Mouse (Mus musculus): ENCODE data around the gene Irgm1. TPM values are rescaled to one million over a fixed set of nuclear protein-coding genes. Genes with fewer than 3 reads are reported as not detected.
"Not testable (repeated sequence)": the region's sequence is repeated elsewhere in the genome, so short reads cannot be mapped to it uniquely, and the experiment has no call there.

Irgm1 gene
- polyA plus RNA-seq, 1 experiment from 2014 or later = 4.2 TPM

DNA sequence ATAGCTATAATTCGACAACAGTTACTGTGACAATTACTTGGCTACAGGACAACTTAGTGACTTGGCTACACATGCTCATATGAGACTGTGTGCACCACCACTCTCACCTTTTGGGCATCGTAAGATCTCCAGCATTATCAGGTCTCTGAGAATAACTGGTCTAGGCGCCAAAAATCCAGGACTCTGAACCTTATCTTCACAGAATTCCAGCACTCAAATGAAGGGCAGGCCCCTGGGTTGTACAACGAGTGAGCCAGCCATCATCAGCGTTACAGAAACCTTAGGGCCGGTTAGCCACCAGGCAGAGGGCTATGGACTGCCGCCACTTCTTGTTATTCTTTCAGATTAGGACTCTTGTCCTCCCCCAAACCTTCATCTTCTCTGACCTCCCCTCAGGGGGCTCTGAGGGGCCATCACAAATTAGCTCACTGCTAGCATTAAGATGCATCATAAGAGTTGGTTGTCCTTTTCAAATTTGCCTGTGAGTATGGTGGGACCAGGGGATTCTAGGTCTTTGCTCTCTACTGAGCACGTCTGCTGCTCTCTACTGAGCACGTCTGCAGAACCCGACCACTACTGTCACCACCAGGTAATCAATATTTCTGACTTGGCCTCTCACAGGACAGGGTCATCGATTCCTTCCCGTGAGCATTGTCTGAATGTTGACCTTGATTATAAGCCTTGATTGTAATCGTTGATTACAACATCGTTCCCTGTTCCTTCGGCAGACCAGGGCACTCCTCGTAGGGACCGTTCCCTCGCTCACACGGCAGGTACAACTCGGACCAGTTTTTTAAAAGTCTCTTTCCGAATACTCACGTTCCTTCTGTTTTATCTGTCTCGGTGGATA is 18.6 kb downstream of the Irgm1 start:
- Histone ChIP-seq H3K4me1 (peaks cover 38% of the 10 kb centered on the region), H3K4me2 (peak overlapping the region; percentile 88), H3K27ac (replicated peaks) (peak overlapping the region; percentile 75), H3K4me3 (replicated peaks) (peak overlapping the region; percentile 63), H3K36me3 (no peaks in the 10 kb centered on the region), H3K27me3 (replicated peaks) (peaks cover 11% of the 10 kb centered on the region), H3K9ac (replicated peaks) (peak overlapping the region; percentile 57), H3K9me3 (replicated peaks) (no peaks in the 10 kb centered on the region)
- peak; percentile 36 for ATAC-seq (ENCODE audit: low FRiP score)
- 8% methylated on average over 23 of the region's 23 CpGs for WGBS

DNA sequence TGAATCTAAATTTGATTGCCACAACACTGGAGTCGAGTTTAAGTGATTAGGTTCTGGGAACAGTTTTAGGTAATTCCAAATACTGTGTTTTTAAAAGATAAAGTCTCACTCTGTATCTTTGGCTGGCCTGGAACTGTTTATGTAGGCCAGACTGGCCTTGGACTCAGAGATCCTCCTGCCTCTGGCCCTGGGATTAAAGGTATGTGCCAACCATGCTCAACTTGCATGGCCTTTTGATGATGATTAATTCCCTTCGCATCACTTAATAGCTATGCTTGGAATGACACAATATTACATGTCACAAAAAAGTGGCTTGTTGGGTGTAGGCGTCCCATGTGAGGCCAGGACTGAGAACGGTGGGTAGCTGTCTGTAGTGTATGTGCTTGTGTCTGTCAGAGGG is 19.3 kb downstream of the Irgm1 start:
- peak overlapping the region; percentile 88 for H3K4me2 ChIP-seq
- H3K4me3 ChIP-seq (replicated peaks) = peak overlapping the region; percentile 63
- H3K27ac ChIP-seq (replicated peaks) = no peak overlapping the region
- peaks cover 11% of the 10 kb centered on the region for H3K27me3 ChIP-seq (replicated peaks)
- peaks cover 33% of the 10 kb centered on the region for H3K4me1 ChIP-seq
- WGBS = 75% methylated on average over 4 of the region's 4 CpGs
- no peaks in the 10 kb centered on the region for H3K9me3 ChIP-seq (replicated peaks)
- H3K9ac ChIP-seq (replicated peaks) = peak overlapping the region; percentile 57; the same call in 1 of the 2 replicates
- H3K36me3 ChIP-seq = no peaks in the 10 kb centered on the region
- ATAC-seq (ENCODE audit: low FRiP score) = no peak

DNA sequence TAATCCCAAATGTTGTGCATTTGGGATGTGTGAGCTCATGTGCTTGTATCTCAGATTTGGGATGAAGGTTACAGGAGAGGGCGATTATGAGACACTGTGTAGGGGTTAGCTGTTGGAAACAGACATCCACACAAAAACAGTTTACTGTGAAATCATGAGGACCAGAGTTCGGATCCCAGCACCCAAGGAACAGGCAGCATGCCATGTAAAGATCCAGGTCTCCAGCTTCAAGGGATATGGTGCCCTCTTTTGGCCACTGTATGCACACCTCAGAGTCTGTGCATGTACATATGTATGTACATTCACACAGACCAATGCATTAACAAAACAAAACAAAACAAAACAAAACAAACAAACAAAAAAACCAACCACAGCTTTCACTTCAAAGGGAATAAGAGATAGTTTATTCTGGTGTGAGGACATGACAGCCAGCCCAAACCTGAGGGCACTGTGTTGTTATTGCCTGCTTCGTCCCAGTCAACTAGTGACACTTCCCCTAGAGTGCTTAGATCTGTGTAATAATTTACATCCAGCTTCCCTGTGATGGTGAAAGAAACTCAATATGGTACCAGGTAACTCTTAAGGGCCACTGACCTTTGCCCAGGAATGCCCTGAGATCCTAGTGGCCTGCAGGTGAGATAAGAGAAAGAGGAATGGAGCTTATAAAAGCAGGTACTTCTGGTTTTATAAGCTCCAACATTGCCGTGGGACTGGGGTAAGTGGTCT is 20.1 kb downstream of the Irgm1 start:
- no peak overlapping the region for H3K9ac ChIP-seq (replicated peaks)
- ATAC-seq (ENCODE audit: low FRiP score) = no peak
- no peak overlapping the region for H3K27ac ChIP-seq (replicated peaks)
- no peaks in the 10 kb centered on the region for H3K36me3 ChIP-seq
- WGBS = 80% methylated on average over 4 of the region's 4 CpGs
- H3K4me1 ChIP-seq = peaks cover 29% of the 10 kb centered on the region
- no peaks in the 10 kb centered on the region for H3K9me3 ChIP-seq (replicated peaks)
- no peak overlapping the region for H3K4me3 ChIP-seq (replicated peaks)
- no peak overlapping the region for H3K4me2 ChIP-seq
- H3K27me3 ChIP-seq (replicated peaks) = peaks cover 11% of the 10 kb centered on the region

DNA sequence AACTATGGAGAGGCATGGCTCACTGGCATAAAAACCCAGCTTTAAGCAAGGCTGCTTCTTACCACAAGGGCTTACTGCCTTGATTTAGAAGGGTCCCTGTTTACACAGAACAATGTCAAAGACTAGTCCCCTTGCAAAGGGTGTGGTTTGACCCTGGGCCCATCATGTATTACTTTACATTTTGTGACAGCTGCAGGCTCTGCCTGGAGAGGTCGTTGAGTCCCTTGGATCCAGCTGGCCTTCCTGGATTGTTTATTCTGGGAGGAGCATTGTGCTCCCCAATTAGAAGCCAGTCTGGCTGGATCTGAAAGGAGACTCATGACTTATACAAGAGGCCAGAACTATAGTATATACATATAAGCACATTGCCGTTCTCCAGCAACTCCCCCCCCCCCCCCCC is 21.2 kb downstream of the Irgm1 start:
- no peak for ATAC-seq (ENCODE audit: low FRiP score)
- Histone ChIP-seq H3K4me1 (peaks cover 26% of the 10 kb centered on the region), H3K27ac (replicated peaks) (no peak overlapping the region), H3K27me3 (replicated peaks) (peaks cover 11% of the 10 kb centered on the region), H3K4me2 (no peak overlapping the region), H3K9ac (replicated peaks) (no peak overlapping the region), H3K36me3 (no peaks in the 10 kb centered on the region), H3K4me3 (replicated peaks) (no peak overlapping the region), H3K9me3 (replicated peaks) (no peaks in the 10 kb centered on the region)
- WGBS = 69% methylated on average over 2 of the region's 2 CpGs

DNA sequence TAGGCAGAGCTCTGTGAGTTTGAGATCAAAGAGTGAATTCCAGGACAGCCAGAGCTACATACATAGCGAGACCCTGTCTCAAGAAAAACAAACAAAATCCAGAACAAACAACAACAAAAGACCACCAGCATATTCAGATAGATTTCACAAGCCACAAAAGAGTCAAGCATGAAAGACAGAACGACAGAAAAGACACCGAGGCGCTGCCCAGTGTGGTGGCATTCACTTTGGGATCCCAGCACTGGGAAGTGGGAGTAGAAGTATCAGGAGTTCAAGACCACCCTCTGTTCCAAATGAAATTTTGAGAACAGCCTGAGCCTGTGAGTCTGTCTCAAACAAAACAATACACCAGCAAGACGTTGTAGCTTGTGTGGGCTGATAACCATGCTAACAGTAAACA is 24.6 kb downstream of the Irgm1 start:
- WGBS = 69% methylated on average over 5 of the region's 5 CpGs

DNA sequence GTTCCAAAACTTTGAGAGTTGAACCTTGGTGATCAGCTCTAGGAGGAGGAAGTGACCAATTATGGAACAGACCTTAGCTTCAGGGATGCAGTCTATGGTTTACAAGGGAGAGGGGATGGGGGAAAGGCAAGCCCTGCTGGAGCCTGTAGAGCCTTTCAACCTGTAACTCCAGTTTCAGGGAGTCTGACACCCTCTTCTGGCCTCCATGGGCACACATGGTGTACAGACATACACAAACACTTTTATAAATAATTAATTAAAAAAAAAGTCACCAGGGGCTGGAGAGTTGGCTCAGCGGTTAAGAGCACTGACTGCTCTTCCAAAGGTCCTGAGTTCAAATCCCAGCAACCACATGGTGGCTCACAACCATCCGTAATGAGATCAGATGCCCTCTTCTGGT is 25.1 kb downstream of the Irgm1 start:
- peaks cover 11% of the 10 kb centered on the region for H3K27me3 ChIP-seq (replicated peaks)
- H3K9me3 ChIP-seq (replicated peaks); H3K4me3 ChIP-seq (replicated peaks); H3K4me1 ChIP-seq; H3K9ac ChIP-seq (replicated peaks); H3K27ac ChIP-seq (replicated peaks); H3K36me3 ChIP-seq; ATAC-seq (ENCODE audit: low FRiP score); H3K4me2 ChIP-seq: not testable (repeated sequence)
- 82% methylated on average over 2 of the region's 2 CpGs for WGBS

More for the DNA sequence above, 24.6 kb downstream of the Irgm1 start:
- Histone ChIP-seq H3K4me2 (no peak overlapping the region), H3K9ac (replicated peaks) (no peak overlapping the region), H3K27me3 (replicated peaks) (peaks cover 11% of the 10 kb centered on the region), H3K27ac (replicated peaks) (no peak overlapping the region), H3K4me1 (no peaks in the 10 kb centered on the region), H3K36me3 (no peaks in the 10 kb centered on the region), H3K9me3 (replicated peaks) (no peaks in the 10 kb centered on the region), H3K4me3 (replicated peaks) (no peak overlapping the region)
- ATAC-seq (ENCODE audit: low FRiP score) = no peak

DNA sequence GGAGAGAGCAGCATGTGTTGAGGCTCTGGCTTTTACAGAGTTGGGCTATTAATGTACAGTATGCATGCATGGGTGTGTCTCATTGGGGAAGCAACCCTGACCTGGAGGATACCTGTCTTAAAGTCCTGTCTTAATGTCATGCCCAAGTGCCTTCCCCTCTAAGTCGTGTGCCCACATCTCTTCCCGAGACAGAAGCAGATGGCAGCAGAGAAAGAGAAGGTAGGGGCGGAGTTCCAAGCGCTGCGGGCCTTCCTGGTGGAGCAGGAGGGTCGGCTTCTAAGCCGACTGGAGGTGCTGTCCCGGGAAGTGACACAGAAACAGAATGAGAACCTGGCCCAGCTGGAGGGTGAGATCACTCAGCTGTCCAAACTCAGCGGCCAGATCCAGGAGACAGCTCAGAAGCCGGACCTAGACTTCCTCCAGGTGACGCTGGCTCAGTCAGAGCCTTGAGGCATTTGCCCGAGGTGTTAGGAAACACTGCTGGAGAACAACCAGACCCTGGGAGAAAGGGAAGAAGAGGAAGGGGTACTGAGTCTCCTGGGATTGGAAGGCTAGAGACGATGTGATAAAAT is 26.2 kb downstream of the Irgm1 start:
- H3K9ac ChIP-seq (replicated peaks) = no peak overlapping the region
- no peak overlapping the region for H3K27ac ChIP-seq (replicated peaks)
- no peaks in the 10 kb centered on the region for H3K9me3 ChIP-seq (replicated peaks)
- ATAC-seq (ENCODE audit: low FRiP score) = no peak
- H3K4me1 ChIP-seq = no peaks in the 10 kb centered on the region
- no peak overlapping the region for H3K4me2 ChIP-seq
- WGBS = 40% methylated on average over 13 of the region's 13 CpGs
- H3K36me3 ChIP-seq = no peaks in the 10 kb centered on the region
- H3K27me3 ChIP-seq (replicated peaks) = peaks cover 11% of the 10 kb centered on the region
- no peak overlapping the region for H3K4me3 ChIP-seq (replicated peaks)

DNA sequence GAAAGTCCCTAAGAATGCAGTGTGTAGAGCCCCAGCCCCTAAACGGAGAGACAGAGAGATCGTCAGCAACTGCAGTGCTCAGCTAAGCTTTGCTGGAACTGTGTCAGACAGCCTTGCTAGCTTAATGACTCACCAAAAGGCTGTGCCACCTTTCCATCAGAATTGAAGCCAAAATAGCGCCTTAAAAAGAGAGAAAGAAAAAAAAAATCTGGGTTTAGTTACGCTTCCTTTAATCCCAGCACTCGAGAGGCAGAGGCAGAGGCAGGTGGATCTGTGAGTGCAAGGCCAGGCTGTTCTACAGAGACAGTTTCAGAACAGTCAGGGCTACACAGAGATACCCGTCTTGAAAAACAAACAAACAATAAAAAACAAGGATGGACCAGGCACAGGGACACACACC is 27.2 kb downstream of the Irgm1 start:
- H3K27me3 ChIP-seq (replicated peaks) = peaks cover 13% of the 10 kb centered on the region
- no peak overlapping the region for H3K27ac ChIP-seq (replicated peaks)
- H3K36me3 ChIP-seq = no peaks in the 10 kb centered on the region
- 65% methylated on average over 6 of the region's 6 CpGs for WGBS
- no peak for ATAC-seq (ENCODE audit: low FRiP score)
- no peak overlapping the region for H3K4me2 ChIP-seq
- H3K9ac ChIP-seq (replicated peaks) = no peak overlapping the region
- H3K4me3 ChIP-seq (replicated peaks) = no peak overlapping the region
- no peaks in the 10 kb centered on the region for H3K9me3 ChIP-seq (replicated peaks)
- no peaks in the 10 kb centered on the region for H3K4me1 ChIP-seq

DNA sequence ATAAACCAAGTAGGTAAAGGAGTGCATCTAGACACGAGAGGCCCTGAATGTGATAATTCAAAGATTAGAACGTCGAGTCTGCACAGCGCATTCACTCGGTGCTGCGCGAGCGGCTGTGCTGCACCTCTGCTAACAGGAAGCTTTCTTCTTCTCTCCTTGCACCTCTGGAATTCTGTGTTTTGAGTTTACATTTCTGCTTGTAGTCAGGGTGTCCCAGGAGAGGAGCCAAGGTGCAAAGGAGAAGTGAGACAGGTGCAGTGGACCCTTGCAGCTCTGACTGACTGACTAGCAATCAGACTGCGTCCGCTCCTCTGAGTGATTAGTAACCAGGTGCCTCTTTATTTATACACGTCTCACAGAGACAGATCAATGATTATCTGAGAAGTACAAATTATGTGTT is 28.3 kb downstream of the Irgm1 start:
- no peaks in the 10 kb centered on the region for H3K36me3 ChIP-seq
- WGBS = 88% methylated on average over 11 of the region's 11 CpGs
- H3K27me3 ChIP-seq (replicated peaks) = peaks cover 7% of the 10 kb centered on the region; the same call in 1 of the 2 replicates
- no peak for ATAC-seq (ENCODE audit: low FRiP score)
- no peak overlapping the region for H3K9ac ChIP-seq (replicated peaks)
- H3K27ac ChIP-seq (replicated peaks) = no peak overlapping the region
- peaks cover 6% of the 10 kb centered on the region for H3K4me1 ChIP-seq
- H3K4me3 ChIP-seq (replicated peaks) = no peak overlapping the region
- H3K9me3 ChIP-seq (replicated peaks) = no peaks in the 10 kb centered on the region
- no peak overlapping the region for H3K4me2 ChIP-seq

DNA sequence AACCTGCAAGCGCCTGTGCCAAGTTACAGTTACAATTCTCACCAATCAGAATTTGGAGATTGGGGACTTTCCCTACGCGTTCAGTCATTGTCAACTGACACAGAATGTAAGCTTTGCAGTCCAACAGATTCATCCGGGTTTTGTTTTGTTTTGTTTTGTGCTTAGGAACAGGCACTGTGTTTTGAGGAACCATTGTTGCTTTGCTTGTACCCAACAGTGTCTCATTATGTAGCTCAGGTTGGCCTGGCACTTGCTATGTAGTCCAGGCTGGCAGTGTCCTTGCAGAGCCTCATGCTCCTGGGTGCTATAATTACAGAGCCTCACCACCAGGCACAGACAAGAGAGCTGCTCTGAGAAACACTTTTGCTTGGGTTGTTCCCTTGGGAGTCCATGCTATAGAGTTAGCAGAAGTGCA is 29.1 kb downstream of the Irgm1 start:
- Histone ChIP-seq H3K27me3 (replicated peaks) (peaks cover 7% of the 10 kb centered on the region; the same call in 1 of the 2 replicates), H3K9ac (replicated peaks) (no peak overlapping the region), H3K27ac (replicated peaks) (no peak overlapping the region), H3K4me1 (peaks cover 9% of the 10 kb centered on the region), H3K36me3 (no peaks in the 10 kb centered on the region), H3K9me3 (replicated peaks) (no peaks in the 10 kb centered on the region), H3K4me2 (no peak overlapping the region), H3K4me3 (replicated peaks) (no peak overlapping the region)
- 90% methylated on average over 4 of the region's 4 CpGs for WGBS
- ATAC-seq (ENCODE audit: low FRiP score) = no peak

DNA sequence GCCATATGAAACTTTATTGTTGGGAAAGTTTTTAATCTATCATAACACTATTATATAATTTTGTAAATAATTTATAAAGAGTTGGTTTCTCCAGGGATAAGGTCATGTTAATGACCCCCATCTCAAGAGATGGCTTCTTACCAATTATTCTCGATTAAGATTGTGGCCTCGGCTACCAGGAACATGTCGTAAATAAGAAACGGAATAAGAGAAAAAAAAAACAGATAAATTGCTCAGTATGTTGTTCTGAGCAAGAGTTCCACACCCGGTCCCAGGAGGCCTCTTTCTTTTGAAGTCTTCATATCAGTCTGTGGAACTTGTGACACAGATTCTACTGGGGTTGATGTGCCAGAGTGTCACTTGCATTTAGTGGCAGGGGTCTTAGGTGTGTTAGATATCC is 30.3 kb downstream of the Irgm1 start:
- H3K27ac ChIP-seq (replicated peaks) = no peak overlapping the region
- no peak for ATAC-seq (ENCODE audit: low FRiP score)
- H3K36me3 ChIP-seq = no peaks in the 10 kb centered on the region
- peaks cover 7% of the 10 kb centered on the region; the same call in 1 of the 2 replicates for H3K27me3 ChIP-seq (replicated peaks)
- no peaks in the 10 kb centered on the region for H3K9me3 ChIP-seq (replicated peaks)
- H3K4me3 ChIP-seq (replicated peaks) = no peak overlapping the region
- no peak overlapping the region for H3K4me2 ChIP-seq
- no peak overlapping the region for H3K9ac ChIP-seq (replicated peaks)
- H3K4me1 ChIP-seq = peaks cover 15% of the 10 kb centered on the region
- 82% methylated on average over 5 of the region's 5 CpGs for WGBS

DNA sequence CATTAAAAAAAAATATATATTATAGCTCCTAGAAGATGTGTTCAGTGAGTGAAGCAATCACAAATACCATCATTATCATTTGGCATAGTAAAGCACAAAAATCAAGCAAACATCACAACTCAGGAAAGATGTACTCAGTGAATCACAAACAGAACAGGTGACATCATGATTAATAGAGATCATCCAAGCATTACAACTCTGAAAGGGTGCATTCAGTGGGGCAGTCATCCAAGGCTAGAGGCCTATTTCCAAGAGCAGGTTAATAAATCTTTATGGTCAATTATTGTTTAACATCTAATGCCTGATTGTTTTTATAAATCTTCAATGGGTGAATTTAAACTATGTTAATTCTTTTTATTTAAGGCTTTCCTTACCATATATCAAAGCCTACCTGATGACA is 30.7 kb downstream of the Irgm1 start:
- Histone ChIP-seq H3K4me3 (replicated peaks) (no peak overlapping the region), H3K27ac (replicated peaks) (no peak overlapping the region), H3K9ac (replicated peaks) (no peak overlapping the region), H3K4me1 (peaks cover 15% of the 10 kb centered on the region), H3K4me2 (no peak overlapping the region), H3K9me3 (replicated peaks) (no peaks in the 10 kb centered on the region), H3K27me3 (replicated peaks) (peaks cover 7% of the 10 kb centered on the region; the same call in 1 of the 2 replicates), H3K36me3 (no peaks in the 10 kb centered on the region)
- ATAC-seq (ENCODE audit: low FRiP score) = no peak

All from neural tube, embryonic 15.5 days (tissue).